Mouse (Mus musculus) cerebellum, postnatal 36 days (tissue): ENCODE results near the gene Supv3l1.
"Not testable (repeated sequence)": the region's sequence is repeated elsewhere in the genome, so short reads cannot be mapped to it uniquely, and the experiment has no call there.

Source experiments
- DNase-seq, 2 experiments: peaks; one replicate each; pipeline ENCODE4 v3.0.0; 2021 to 2022; ENCODE audit warnings: mixed read lengths in 2 of 2

The Supv3l1 gene

DNA sequence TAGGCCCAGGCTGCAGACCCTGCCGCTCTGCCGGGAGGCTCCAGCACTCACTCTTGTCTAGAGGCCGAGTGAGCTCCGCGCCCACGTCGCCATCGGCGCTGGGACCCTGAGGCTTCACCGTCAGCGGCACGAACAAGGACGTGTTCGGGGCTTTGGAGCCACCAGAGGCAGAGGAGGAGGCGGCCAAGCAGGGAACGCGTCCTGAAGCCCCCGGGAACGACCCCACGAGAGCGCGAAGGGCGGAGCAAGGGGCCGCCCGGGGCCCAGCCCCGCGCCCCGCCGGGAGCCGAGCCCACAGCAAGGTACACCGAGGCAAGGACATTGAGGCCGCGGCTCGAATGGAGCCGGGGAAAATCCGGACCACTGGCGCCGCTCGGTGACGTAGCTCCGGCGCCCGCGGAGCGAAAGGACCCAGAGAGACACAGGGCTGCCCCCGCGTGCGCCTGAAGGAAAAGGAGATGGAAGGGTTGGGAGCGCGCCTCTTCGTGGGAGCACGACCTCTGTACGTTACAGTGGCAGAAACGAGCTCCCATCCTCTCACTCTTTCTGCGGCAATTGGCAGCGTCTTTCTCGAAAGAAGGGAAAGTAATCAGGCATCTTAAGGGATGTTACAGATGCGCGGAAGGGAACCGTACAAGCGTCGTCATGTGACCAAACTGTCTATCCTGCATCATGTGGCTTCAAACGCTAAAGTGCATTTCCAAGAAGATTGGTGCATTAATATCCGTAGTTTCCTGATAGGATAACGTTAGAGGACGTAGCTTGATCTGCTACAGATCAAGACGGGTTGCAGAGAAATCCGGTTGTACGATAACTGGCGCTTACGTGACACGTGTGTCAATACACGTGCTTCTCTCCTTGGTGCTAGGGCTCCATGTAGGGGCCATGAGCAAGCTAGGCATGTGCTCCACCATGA is at the start of gene Supv3l1, which contains the start of gene 4930507D05Rik:
TSS of gene Supv3l1 (minus strand) at position 375 of the 916 bp plus-strand sequence.
TSS of gene 4930507D05Rik (plus strand) at position 126 of the 916 bp plus-strand sequence.
- DNase-seq, result peak; percentile 90 to 94

DNA sequence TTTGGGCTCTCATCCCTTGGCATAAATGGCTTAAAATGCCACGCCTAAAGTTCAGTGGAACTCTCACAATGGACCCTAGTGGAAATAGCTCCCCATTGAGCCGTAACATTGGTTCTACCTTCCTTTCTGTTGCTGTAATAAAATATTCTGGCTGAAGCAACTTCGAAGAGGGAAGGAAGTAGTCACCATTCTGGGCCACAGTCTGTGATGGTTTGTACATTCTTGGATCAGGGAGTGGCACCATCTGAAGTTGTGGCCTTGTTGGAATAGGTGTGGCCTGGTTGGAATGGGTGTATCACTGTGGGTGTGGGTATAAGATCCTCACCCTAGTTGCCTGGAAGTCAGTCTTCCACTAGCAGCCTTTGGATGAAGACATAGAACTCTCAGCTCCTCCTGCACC is 42.1 kb upstream of the Supv3l1 start:
- not testable (repeated sequence) for DNase-seq

DNA sequence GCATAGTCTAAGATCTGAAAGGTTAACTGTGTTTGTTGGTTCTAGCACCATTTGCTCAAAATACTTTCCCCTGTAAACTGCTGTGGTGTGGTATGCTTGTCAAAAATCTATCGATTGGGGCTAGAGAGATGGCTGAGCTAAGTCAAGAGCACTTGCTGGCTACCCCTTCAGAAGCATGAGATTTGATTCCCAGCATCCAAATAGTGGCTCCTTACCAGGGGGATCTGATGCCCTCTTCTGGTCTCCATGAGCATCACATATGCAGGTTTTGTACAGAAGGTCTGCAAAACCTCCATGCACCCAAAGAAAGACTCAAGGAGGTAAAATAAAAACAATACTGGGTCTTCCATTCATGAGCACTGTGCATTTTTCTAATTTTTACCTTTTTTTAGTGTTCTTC is 38.7 kb upstream of the Supv3l1 start:
- peak; percentile 46 to 53 for DNase-seq

DNA sequence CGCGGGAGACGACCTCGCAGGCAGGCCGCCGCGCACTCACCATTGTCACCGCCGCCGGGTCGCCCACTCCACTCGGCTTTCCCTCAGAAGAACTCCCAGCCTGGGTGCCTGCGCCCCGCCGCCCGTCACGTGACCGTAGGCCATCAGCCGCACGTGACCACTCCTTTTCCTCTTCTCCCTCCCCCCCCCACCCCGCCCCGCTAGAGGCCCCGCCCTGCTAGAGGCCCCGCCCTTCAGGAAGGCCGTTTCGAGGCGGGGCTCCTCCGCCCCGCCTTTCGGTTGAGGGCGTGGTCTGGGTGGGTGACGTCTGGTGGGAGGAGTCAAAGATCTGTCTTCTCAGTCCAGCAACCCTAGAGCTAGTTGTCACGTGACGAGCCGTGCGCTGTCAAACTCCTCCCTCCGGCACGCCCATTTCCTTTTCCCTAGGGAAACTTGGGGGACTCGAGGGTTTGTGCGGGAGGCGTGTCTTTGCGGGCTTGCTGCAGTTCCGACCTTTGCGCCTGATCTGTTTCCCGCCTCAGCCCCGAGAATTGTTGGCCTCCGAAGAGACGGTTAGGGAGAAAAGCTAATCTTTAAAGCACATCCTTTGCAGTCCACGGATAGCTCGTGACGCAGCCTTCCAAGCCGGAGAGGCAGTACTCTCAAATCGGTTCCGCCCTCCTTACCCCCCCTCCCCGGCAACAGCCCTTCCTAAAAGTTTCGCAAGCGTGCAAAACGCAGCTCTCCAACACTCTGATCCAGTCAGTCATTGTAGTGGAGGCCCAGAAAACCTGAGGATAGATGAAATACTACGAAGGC is 37.3 kb upstream of the Supv3l1 start, which contains the start of gene Vps26a:
TSS of gene Vps26a (minus strand) at position 188 of the 798 bp plus-strand sequence.
- peak; percentile 95 to 96 for DNase-seq

DNA sequence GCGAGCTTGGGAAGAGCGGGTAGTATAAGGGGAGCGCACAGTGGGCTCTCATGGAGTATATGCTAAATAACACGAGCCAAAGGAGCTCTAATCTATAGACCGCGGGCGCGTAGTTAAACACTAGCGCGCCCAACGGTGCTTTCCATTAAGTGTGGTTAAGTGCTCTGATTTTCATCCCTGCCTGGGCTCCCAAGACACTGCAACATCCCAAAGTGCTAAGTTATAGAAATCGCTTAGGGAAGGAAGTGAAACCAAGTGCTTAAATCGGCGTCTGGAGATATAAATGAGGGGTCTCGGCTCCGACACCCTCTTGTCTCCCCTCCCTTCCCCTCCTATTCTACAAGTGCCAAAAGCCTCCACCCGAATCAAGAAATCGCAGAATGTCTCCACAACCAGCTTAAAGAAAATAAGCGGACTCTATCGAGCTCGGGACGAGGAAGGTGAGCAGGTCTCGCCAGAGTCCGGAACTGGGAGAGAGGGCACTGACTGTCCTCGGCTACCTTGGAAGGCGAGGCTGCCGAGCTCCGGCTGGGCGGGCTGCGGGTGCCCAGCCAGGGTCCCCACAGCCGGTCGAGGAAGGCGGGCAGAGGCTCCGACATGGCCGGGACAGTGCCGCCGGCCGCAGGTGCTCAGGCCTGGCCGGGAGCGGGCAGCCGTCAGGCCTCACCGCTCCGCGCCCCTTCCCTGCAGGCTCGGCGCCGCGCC is 36.5 kb upstream of the Supv3l1 start:
- no peak for DNase-seq

DNA sequence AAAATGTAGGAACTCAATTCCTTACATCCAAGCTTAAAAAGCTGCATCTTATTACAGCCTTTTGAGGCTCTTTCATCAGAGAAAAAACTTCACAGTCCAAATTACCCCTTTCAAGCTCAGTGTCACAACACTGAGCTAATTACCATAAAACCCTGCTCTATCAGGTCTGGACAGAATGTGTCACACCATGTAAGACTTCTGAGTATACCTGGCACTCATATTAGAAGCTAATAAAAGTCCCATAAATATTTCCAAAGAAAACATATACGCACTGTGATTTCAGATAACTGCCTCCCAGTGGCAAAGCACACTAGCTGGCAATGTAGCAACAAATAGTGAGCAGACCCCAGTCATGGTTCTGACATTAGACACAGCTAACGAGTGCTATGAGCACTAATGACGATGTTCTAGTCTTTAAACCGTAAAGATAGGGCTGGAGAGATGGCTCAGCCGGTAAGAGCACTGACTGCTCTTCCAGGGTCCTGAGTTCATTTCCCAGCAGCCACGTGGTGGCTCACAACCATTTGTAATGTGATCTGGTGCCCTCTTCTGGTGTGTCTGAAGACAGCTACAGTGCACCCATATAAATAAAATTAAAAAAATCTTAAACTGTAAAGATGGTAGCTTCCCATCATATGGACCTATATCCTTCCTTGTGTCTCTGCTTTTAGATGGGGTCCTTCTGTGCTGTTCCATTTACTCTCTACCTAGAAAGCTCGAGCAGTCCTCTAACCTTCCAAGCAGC is 31.7 kb upstream of the Supv3l1 start:
- no peak for DNase-seq

DNA sequence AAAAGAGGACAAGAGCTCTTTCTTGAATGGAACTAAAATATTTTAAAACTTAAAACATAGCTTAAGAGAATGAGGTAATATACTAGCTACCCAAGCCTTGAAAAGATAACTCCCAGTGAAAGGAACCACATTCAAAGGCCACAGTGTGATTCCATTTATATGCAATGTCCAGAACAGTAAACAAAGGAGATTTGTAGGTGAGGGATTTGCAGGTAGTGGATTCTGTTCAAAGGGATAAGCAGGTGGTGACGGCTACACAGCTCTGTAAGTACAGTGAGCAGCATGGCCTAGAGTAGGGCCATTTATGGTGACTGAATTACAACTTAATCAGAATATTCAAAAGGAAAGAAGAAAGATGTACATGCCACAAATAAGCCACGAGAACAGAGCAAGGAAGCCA is 27.4 kb upstream of the Supv3l1 start:
- no peak for DNase-seq

DNA sequence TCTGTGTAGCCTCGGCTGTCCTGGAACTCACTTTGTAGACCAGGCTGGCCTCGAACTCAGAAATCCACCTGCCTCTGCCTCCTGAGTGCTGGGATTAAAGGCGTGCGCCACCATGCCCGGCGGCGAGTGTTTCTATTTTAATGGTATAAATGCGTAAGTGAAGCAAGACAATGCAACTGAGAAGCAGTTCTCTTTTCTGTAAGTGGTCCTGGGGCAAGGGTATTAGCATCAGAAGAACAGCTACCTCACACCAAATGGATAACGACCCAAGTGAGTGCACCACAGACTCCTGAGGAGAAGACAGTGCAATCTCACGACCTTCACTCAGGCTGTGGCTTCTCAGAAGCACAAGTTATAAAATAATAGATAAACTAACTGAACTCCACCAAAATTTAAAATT is 25.4 kb upstream of the Supv3l1 start:
- no peak for DNase-seq

DNA sequence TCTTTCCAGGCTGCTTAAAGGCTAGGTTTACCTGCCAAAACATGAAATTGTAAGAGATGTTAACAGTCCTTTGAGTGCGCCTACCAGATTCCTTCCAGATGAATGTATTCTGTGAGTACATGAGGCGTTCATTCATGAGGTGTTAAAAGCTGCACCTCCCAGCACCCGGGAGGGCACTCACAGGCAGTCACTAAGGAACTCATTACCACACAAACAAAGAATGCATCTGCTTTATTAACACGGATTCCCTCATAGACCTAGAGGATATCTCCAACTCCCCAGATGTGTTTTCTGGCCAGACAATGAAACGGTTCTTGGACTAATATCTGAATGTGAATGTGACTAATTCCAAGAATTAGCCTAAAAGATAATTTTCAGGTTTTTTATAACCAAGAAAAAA is 21.6 kb upstream of the Supv3l1 start:
- no peak for DNase-seq

DNA sequence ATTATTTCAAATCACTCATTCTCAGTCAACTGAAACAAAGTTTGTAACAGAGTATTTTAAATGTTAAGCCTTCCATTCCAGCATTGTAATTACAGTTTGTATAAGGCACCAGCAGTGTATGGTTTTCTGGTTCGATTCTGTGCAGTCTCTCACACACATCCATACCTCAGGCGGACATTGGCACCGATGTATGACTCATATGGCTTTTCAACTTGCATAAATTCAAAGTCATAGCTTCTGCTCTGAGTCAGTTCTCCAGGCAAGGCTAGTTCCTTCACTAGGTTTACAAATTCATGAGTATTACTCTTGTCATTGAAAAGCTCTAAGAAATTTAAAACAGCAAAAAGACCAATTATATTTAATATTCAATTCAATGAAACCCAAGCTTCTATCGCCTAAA is 20.2 kb upstream of the Supv3l1 start:
- DNase-seq, result no peak

DNA sequence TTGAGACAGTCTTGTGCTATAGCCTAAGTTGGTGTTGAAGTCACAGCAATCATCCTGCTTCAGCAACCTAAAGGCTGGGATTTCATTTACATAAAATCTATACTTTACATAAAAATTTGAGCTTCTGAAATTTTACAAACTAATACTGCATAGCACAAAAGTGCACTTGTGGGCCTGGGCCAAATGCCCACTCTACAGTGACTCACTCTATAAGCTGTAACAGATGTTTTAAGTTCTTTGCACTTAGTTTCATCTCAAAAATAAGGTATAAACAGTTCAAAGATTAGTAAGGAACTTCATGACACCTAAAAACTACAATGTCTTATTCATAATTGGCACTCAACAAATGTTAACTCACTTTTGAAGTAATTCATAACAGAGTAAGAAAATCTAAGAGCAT is 11.8 kb upstream of the Supv3l1 start:
- DNase-seq, result no peak

DNA sequence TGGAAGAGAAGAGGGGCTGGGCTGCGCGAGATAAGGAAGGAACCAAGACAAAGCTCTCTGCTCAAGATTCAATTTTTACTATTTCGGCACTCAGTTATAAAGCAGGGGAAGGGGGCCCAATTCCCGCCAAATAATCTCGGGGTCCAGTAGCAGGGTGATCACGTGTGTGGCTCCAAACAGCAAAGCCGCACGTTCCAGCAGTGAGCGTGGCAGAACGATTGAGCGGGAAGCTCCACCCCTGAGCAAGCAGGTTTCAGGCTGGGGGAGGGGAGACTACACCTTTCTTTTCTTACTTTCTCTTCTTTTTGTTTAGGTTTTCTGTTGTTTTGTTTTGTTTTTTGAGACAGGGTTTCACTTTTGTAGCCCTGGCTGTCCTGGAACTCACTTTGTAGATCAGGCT is 2.5 kb upstream of the Supv3l1 start:
- not testable (repeated sequence) for DNase-seq

DNA sequence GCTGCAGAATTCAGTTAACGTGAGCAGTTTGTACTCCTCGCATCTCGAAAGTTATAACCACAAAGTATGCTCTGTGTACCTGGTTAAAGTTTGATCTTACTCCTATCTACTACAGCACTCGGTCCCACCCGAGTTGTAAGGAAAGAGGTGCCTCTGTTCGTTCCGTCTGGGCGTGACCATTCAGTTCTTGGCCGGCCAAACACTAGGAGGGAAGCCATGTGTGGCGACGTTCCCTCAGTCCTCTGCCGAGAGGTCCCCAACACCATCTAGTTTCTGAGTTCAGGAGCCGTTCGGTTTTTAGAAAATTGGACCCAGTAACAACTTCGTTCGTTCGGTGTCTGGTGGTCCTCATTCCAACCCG is 722 bp upstream of the Supv3l1 start:
- DNase-seq, result no peak

DNA sequence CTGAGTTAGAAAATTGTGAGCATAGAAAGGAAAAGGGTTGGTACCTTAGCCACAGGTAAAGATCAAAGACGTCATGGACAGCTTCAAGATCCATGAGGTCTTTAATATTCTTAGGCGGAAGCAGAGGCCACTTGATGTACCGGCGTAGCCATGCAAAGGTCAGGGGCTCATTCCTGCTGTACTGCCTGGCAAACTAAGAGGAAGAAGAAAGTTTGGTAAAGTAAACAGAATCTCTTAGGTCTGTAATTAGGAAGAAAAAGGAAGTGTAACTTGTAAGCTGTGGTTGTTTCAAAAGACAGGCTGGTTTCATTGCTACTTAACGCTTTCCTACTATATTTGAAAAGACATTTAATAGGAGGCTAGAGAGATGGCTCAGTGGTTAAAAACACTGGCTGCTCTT is 19.1 kb downstream of the Supv3l1 start:
- no peak for DNase-seq

DNA sequence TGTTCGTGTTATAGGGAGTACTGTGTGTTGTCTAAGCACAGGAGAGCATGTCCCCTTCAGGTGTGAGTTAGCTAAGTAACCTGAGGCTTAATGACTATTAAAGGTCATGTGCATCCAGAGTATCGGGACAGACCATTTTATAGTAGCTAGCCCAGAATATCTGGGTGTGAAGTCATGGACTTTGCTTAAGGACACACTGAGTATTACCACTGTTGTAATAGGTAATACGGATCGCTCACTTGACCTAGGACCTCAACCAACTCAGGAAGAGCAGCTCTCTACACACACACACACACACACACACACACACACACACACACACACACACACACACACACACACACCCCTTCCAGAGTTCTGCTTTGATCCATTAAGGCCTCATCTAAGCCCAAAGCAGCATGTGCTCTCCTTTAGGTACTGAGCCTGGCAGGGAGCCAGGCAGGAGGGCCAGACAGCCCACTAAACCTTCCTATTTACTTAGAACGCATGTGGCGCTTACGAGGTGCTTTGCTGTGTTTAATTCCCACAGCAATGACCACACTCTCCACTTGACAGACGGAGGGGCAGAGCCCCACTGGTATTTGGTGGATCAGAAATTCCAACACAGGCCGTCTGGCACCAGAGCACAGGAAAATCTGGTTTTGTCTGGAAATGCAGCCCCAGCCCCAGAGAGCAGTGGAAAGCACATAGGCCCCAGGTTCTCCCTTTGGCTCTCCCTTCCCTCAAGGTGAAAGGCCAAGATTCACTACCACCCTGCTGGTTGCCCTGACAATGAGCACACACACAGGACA is 24.3 kb downstream of the Supv3l1 start:
- DNase-seq, result no peak

DNA sequence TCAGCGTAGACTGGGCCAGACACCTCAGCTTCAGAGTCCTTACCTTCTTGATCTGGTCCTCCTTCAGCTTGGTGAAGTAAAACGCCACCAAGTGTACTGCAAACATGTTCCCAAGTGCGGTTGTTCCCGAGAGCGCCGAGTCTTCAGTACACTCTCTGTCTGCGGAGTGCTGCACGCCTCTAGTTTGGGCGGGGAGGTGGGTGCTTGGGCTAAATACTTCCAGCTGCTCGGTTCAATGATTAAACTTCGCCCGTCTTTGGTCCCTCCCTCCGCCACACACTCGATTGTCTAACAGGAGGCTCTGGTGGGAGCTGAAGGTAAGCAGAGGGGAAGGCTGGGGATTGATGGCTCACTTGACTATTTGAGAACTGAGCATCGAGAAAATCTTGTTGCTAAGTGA is 27.3 kb downstream of the Supv3l1 start, which contains the start of gene Hkdc1:
TSS of gene Hkdc1 (minus strand) at position 237 of the 400 bp plus-strand sequence.
- no peak for DNase-seq

DNA sequence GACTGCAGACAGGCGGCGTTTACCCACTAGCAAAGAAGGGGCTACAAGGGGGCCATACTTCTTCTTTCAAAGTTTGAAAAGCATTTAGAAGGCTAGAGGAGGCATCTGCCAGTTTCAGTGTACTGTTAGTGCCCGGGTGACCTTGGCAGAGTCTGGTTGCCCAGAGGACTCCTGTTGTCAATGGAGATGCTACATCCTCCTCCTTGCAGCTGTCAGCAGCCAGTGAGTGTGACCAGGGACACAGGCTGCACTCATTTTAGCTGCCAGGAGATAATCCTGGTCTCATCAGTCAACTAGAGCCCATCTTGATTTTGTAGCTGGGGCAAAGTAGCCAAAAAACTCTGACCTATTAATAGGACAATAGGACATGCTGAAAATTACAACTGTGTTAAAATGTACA is 28.4 kb downstream of the Supv3l1 start:
- no peak for DNase-seq

DNA sequence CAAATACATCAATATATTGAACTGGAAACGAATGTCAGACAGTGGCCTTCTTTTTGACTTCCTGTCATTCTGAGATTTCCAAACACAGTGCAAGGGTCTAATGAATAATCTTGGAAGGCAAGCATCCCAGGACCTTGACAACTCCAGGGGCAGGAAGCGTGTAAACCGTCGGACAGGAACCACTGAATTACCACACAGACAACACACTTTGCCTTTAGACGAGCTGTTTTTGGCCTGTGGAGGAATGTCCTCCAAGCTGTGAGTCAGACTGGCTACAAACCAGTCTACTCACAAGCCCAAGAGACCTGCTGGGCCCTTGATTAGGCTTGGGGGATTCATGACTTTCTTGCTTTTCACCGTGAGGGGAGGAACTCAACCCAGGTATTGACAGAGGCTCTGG is 29.1 kb downstream of the Supv3l1 start:
- DNase-seq, result no peak

DNA sequence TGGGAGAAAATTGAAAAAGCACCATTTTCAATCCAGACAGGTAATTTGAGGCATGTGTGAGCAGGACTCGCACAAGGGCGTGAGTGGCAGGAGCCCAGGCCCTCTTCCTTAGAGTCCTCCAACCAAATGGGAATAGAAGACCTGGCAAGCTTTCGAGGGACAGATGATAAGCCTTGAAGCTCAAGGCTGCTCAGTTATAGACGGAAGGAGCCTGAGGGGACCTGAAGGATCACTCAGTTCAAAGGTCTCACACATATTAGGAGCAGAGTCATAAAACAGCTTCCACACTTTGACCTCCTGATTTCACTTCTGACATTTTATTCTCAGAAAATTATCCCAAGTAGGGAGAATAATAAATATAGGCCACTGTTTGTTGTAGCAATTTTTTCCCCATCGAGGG is 30.1 kb downstream of the Supv3l1 start:
- no peak for DNase-seq

DNA sequence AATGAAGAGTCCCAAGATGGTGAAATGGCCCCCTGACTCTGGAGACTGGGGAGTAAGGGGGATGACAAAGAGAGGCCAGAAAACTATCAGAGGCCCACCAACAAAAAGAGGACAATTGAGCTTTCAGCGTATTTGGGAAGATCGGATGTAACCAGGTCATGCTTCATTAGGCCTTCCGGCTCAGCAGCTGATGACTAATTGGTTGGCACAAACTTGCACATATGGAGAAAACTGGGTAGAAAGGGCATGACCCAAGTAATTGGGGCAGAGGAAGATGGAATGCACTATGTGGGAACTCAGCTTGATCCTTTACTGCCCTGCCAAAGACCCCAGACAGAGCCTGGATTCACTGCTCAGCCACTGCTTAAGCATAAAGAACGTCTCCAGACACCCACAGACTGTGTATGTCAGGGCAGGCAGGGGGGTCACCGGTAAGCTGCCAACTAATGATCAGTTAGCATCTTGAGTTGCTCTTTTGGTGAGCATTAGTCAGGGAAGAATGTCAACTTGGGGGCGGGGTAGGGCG is 30.6 kb downstream of the Supv3l1 start:
- DNase-seq, result no peak

DNA sequence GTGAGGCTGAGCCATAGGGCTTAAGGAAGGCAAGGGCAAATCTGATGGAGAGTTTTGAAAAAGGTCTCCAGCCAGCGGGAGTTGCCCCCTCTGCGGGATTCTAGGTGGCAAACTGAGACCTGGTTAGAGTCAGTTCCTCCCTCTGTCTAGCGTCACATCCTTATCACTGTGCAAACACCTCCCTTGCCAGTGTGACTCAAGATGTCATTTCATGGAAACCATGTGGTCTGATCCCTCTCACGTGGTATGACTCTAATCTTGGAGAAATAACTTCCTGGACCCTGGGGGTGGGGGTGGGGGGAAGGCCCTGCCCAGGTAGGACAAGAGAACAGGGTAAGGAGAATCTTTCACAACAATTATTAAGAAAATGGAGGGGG is 35.9 kb downstream of the Supv3l1 start:
- DNase-seq, result no peak
